Mouse (Mus musculus) brown adipose tissue, adult 24 weeks (tissue): ENCODE data around the gene Gm38392. TPM values are rescaled to one million over a fixed set of nuclear protein-coding genes. Genes with fewer than 3 reads are reported as not detected.
"Not testable (repeated sequence)": the region's sequence is repeated elsewhere in the genome, so short reads cannot be mapped to it uniquely, and the experiment has no call there.

ENCODE experiments used
- H3K27ac ChIP-seq: fragments of 200-500 bp; replicated peaks from 2 replicates; pipeline ENCODE4 v1.5.1; 2012; ENCODE audit warnings: low read depth, mild to moderate bottlenecking, low read length
- H3K4me1 ChIP-seq: fragments of 200-500 bp; 2 replicates; pipeline ENCODE4 v1.6.1; 2012; ENCODE audit warnings: low read length, mixed read lengths; ENCODE audit not compliant: control insufficient read depth, insufficient read depth, insufficient read length
- H3K4me3 ChIP-seq: fragments of 200-500 bp; 2 replicates; pipeline ENCODE4 v1.5.1; 2012; ENCODE audit warnings: low read depth, mild to moderate bottlenecking, low read length, moderate library complexity; ENCODE audit not compliant: insufficient read depth
- polyA plus RNA-seq: library from polyadenylated mRNA; stranded (reverse); fragments of >200 nt; gene quantifications from 2 replicates; pipeline ENCODE4 v1.2.4, GENCODE M21; 2012; ENCODE audit not compliant: missing spikeins, insufficient read depth, insufficient read length

The Gm38392 gene
- polyA plus RNA-seq, 1 experiment, result not detected

- Histone ChIP-seq H3K27ac (no peak overlapping the region), H3K4me1 (no peaks in the 10 kb centered on the region), H3K4me3 (no peak overlapping the region)
These were observed 5.0 kb upstream of the Gm38392 start for GRCm38 (mm10) chr3:88291970-88292369.

GRCm38 (mm10) chr3:88288133-88288713 lies 1.2 kb upstream of the Gm38392 start:
- not testable (repeated sequence) for H3K4me1 ChIP-seq, H3K27ac ChIP-seq, H3K4me3 ChIP-seq

- not testable (repeated sequence) for H3K4me1 ChIP-seq, H3K27ac ChIP-seq, H3K4me3 ChIP-seq
These were observed 1.5 kb downstream of the Gm38392 start for GRCm38 (mm10) chr3:88285565-88285895.

DNA sequence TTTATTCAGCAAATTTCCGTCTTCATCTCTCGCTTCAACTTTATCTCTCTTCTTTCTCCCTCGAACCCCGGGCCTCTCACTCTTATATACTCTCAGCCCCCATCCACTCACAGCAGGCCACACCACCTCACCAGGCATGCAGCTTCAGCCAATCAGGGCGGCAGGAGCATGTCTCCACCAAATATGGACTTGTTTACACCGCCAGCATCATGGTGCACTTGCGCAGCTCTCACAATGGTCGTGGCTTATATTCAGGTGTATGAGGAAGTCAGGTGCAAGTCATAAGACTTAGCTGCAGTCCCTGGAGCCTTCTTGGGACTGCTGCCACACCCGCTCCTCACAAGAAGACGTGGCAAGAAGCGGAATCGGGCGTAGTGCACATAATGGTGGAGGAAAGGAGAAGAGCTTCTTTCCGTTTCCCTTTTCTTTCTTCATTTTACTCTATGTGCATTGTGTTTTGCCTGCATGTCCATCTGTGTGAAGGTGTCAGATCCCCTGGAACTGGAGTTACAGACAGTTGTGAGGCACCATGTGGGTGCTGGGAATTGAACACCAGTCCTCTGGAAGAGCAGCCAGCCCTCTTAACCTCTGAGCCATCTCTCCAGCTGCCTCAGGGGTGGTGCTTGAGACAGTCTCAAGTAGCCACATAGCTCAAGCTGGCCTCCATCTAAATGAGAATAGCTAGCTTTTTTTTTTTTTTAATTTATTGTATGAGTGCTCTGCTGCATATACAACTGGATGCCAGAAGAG lies 2.0 kb downstream of the Gm38392 start:
- H3K4me1 ChIP-seq, H3K4me3 ChIP-seq, H3K27ac ChIP-seq: not testable (repeated sequence)

GRCm38 (mm10) chr3:88281141-88281916 lies 5.7 kb downstream of the Gm38392 start:
- not testable (repeated sequence) for H3K27ac ChIP-seq, H3K4me1 ChIP-seq, H3K4me3 ChIP-seq

- Histone ChIP-seq H3K27ac (no peak overlapping the region), H3K4me1 (no peaks in the 10 kb centered on the region)
These were observed 7.0 kb downstream of the Gm38392 start for GRCm38 (mm10) chr3:88280035-88280434.

GRCm38 (mm10) chr3:88276529-88277143 lies 10.4 kb downstream of the Gm38392 start:
- no peak overlapping the region for H3K27ac ChIP-seq
- no peak overlapping the region for H3K4me3 ChIP-seq
- no peaks in the 10 kb centered on the region for H3K4me1 ChIP-seq

More at GRCm38 (mm10) chr3:88280035-88280434, 7.0 kb downstream of the Gm38392 start:
- no peak overlapping the region for H3K4me3 ChIP-seq

DNA sequence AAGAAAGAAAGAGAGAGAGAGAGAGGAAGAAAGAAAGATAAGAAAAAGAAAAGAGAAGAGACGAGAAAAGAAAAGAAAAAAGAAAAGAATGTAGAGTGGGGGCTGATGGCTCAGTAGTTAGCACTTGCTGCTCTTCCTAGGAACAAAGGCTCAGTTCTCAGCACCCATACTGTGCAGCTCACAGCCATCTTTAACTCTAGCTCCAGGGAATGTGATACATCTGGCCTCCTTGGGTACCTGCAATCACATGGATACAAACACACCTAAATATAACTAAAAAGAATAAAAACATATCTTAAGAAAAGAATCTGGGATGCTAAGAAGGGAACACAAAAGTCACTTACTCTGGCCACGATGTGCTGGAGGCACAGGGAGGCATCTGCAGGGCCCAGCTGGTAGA lies 10.9 kb downstream of the Gm38392 start:
- Histone ChIP-seq H3K4me1 (no peaks in the 10 kb centered on the region), H3K4me3 (no peak overlapping the region), H3K27ac (no peak overlapping the region)

GRCm38 (mm10) chr3:88274002-88274401 lies 13.0 kb downstream of the Gm38392 start:
- no peak overlapping the region for H3K27ac ChIP-seq
- no peaks in the 10 kb centered on the region for H3K4me1 ChIP-seq
- no peak overlapping the region for H3K4me3 ChIP-seq

DNA sequence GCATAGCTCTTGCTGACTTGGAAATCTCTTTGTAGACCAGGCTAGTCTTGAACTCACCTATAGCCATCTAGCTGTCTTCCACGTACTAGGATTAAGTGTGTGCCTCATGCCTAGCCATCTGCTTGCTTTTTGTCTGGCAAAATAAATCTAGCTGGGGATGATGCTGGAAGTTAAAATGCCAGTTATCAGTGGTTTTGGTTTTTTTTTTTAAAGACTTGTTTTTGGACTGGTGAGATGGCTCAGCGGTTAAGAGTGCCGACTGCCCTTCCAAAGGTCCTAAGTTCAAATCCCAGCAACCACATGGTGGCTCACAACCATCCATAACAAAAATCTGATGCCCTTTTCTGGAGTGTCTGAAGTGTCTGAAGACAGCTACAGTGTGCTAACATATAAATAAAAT lies 15.2 kb downstream of the Gm38392 start:
- Histone ChIP-seq H3K4me1 (no peaks in the 10 kb centered on the region), H3K4me3 (no peak overlapping the region), H3K27ac (no peak overlapping the region)

DNA sequence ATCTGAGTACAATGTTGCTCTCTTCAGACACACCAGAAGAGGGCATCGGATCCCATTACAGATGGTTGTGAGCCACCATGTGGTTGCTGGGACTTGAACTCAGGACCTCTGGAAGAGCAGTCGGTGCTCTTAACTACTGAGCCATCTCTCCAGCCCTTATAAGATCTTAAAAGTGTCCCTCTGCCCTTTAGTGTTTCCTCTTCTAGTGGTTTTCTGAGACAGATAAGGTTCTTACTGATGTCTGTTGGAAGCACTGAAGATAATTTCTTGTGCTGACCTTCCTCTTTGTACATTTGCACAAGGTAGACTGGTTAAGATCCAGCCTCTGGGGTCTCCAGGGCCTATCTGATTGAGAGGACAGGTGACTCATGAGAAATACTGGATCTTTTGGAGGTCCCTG lies 15.7 kb downstream of the Gm38392 start:
- H3K4me3 ChIP-seq, H3K27ac ChIP-seq, H3K4me1 ChIP-seq: not testable (repeated sequence)

DNA sequence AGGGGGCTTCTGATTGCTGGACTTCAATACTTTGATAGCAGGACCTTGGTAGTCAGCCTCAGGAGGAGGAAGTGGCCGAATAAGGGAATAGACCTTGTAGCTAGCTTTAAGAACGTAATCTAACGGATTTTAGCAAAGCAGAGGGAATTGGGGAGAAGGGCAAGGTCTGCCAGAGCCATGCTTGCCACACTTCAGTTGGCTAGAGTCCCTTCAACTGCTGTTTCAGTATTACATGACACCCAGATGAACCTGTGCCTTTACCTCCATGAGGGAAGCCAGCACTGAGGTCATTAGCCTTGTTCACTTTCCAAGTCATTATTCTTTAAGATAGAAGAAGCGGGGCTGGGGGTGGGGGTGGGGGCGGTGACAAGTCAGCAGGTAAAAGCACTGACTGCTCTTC lies 18.0 kb downstream of the Gm38392 start:
- Histone ChIP-seq H3K4me1 (no peaks in the 10 kb centered on the region), H3K27ac (no peak overlapping the region), H3K4me3 (no peak overlapping the region)

GRCm38 (mm10) chr3:88268014-88268413 lies 19.0 kb downstream of the Gm38392 start:
- not testable (repeated sequence) for H3K4me1 ChIP-seq, H3K4me3 ChIP-seq, H3K27ac ChIP-seq

- Histone ChIP-seq H3K27ac (no peak overlapping the region), H3K4me3 (no peak overlapping the region), H3K4me1 (no peaks in the 10 kb centered on the region)
These were observed 24.7 kb downstream of the Gm38392 start for GRCm38 (mm10) chr3:88262346-88262745.

DNA sequence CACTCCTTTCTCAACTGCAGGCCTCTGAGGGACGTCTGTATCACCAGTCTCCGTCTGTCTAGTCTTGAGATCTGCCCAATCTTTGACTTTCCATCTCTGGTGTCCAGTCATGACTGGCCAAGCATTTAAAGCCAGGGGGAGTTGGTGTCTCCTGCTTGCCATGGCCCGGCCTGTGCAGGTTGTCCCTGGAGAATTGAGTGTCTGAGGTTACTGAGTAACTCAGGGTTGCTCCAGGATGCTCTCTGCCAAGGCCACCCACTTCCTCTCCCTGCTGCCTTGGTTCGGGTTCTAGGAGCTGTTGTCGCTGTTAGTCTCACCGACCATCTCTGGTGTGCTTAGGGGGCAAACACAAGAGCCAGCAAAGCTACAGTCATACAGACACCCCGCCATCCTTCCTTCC lies 30.6 kb downstream of the Gm38392 start:
- Histone ChIP-seq H3K4me1 (no peaks in the 10 kb centered on the region), H3K4me3 (no peak overlapping the region), H3K27ac (no peak overlapping the region)
